Mouse (Mus musculus): ENCODE measurements around the gene Cald1.

DNA sequence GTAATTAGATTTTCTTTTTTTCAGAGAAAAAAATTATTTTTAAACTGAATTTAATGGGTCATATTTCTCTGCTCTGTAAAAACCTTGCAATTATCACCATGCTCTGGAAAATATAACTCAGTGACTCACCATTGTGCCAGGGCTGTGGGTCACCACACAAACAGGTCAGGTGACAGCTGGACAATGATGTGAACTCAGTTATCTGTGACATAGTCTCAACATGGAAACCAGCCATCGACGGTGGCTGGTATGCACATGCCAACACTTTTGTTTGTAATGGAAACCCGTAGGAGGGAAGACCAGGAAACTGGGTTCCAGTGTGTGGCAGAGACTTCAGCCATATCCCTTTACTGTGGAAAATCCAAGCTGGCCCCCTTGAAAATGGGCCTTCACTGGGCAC, 35.5 kb downstream of the Cald1 start:
- TF ChIP-seq CTCF (IDR thresholded peaks at IDR 0.05; ENCODE audit: low read depth, low read length), result no peak
- no peak for TF ChIP-seq POLR2A (IDR thresholded peaks at IDR 0.05; ENCODE audit: insufficient read depth, low read length)

Data from ES-Bruce4 (cell line).